In the genomic region with DNA sequence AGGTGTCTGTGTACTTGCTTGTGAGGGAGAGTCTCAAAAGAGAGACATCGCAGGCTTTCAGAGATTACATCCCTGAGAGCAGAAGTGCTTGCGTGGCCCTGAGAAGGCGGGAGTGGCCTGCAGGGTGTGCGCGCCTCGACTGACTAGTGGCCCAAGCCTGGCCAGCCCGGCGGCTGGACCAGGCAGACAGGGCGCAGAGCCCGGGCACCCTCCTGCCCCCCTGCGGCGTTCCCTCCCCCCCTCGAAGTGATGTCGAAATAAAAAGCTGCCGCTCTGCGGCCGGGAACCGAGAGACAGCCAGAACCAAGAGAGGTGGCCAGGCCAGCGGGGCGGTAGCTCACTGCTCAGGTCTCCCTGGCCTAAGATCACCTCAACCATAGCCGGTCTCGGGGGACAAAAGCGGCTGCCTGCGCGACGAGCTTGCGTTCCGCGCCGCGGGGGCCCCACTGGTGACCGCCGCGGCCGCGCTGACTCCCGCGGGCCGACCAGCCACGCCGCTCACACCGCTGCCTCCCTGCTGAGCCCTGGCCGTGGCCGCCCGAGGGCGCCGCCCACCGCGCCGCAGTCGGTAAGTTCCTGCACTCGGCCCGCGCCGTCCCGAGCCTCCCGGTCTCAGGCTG, we compare ENCODE assay signal across 8 mouse cellular contexts. TPM values are rescaled to one million over a fixed set of nuclear protein-coding genes. Genes with fewer than 3 reads are reported as not detected.
DNase-seq lines count a peak whose midpoint lies in the region; ATAC-seq and TF ChIP-seq lines count a peak whose summit lies in the region.

A gene (plus strand): TSS at position 459 of the 620 bp plus-strand sequence.

- peak within 1 kb of the TSS; percentile 45 for H3K9ac ChIP-seq in heart, postnatal 0 days (replicated peaks; ENCODE audit: low read depth, low read length)
- no peak within 1 kb of the TSS; the same call in 1 of the 2 replicates for H3K9ac ChIP-seq in limb, embryonic 11.5 days (ENCODE audit: low read length)
- H3K9ac ChIP-seq in midbrain, embryonic 15.5 days = peak within 1 kb of the TSS; percentile 36

- peak; percentile 43 to 44 for DNase-seq in cerebellum, postnatal 10 days
- DNase-seq in cerebellum, adult 9-10 months = no peak
- peak; percentile 51 for DNase-seq in embryo, embryonic 9.5 days (ENCODE audit: extremely low spot score)
- no peak for DNase-seq in heart, postnatal 0 days (ENCODE audit: low spot score)
- DNase-seq in limb, embryonic 11.5 days (ENCODE audit: low spot score) = peak; percentile 55
- DNase-seq in spleen, adult 18-20 months = no peak

- H3K36me3 ChIP-seq in heart, postnatal 0 days (replicated peaks; ENCODE audit: control insufficient read depth, insufficient read depth, low read length) = no peaks in the 10 kb centered on the region
- H3K36me3 ChIP-seq in limb, embryonic 11.5 days (ENCODE audit: control insufficient read depth, insufficient read depth, low read length) = no peaks in the 10 kb centered on the region
- no peaks in the 10 kb centered on the region for H3K36me3 ChIP-seq in midbrain, embryonic 15.5 days (replicated peaks)

- TF ChIP-seq CTCF in heart, postnatal 0 days (IDR thresholded peaks at IDR 0.05; ENCODE audit: low read depth) = no peak

- H3K27me3 ChIP-seq in heart, postnatal 0 days (ENCODE audit: control insufficient read depth, insufficient read depth, low read length) = peaks cover 100% of the 10 kb centered on the region
- peaks cover 99% of the 10 kb centered on the region for H3K27me3 ChIP-seq in limb, embryonic 11.5 days (ENCODE audit: control insufficient read depth, insufficient read depth, low read length)
- peaks cover 77% of the 10 kb centered on the region for H3K27me3 ChIP-seq in midbrain, embryonic 15.5 days (replicated peaks)

- no peak for TF ChIP-seq EP300 in heart, postnatal 0 days (IDR thresholded peaks at IDR 0.05; ENCODE audit: low read depth)

- H3K27ac ChIP-seq in heart, postnatal 0 days (ENCODE audit: low read depth) = no peak within 1 kb of the TSS
- no peak within 1 kb of the TSS for H3K27ac ChIP-seq in limb, embryonic 11.5 days (replicated peaks; ENCODE audit: low read depth, low read length)
- H3K27ac ChIP-seq in midbrain, embryonic 15.5 days = peak within 1 kb of the TSS; percentile 70

- no peaks in the 10 kb centered on the region for H3K9me3 ChIP-seq in heart, postnatal 0 days (replicated peaks; ENCODE audit: control insufficient read depth, low read length)
- H3K9me3 ChIP-seq in limb, embryonic 11.5 days (ENCODE audit: control insufficient read depth, low read length) = no peaks in the 10 kb centered on the region
- H3K9me3 ChIP-seq in midbrain, embryonic 15.5 days = no peaks in the 10 kb centered on the region

- H3K4me1 ChIP-seq in heart, postnatal 0 days (ENCODE audit: control insufficient read depth, insufficient read depth) = peaks cover 10% of the 10 kb centered on the region
- H3K4me1 ChIP-seq in limb, embryonic 11.5 days (ENCODE audit: control insufficient read depth, insufficient read depth, low read length) = peaks cover 37% of the 10 kb centered on the region
- H3K4me1 ChIP-seq in midbrain, embryonic 15.5 days = peaks cover 53% of the 10 kb centered on the region

- H3K4me2 ChIP-seq in heart, postnatal 0 days (ENCODE audit: low read depth, low read length) = peak within 1 kb of the TSS; percentile 64
- H3K4me2 ChIP-seq in limb, embryonic 11.5 days (ENCODE audit: low read depth, severe bottlenecking) = peak within 1 kb of the TSS; percentile 58
- H3K4me2 ChIP-seq in midbrain, embryonic 15.5 days = peak within 1 kb of the TSS; percentile 55

- peak within 1 kb of the TSS; percentile 53 for H3K4me3 ChIP-seq in heart, postnatal 0 days (ENCODE audit: low read depth, low read length)
- H3K4me3 ChIP-seq in limb, embryonic 11.5 days (ENCODE audit: low read depth, low read length) = peak within 1 kb of the TSS; percentile 29
- H3K4me3 ChIP-seq in midbrain, embryonic 15.5 days = peak within 1 kb of the TSS; percentile 39

- no peak for ATAC-seq in heart, postnatal 0 days (ENCODE audit: insufficient read depth, low read depth)
- ATAC-seq in limb, embryonic 11.5 days (ENCODE audit: insufficient number of reproducible peaks, low FRiP score, low TSS enrichment, low read depth) = no peak
- no peak for ATAC-seq in midbrain, embryonic 15.5 days (replicated peaks)
- ATAC-seq in activated CD4-positive, CD25-positive, alpha-beta regulatory T cell, adult 4 months = no peak

- WGBS in heart, postnatal 0 days = 3% methylated on average over 55 of the region's 57 CpGs
- WGBS in limb, embryonic 11.5 days = under 1% methylated on average over 51 of the region's 57 CpGs
- WGBS in midbrain, embryonic 15.5 days = 2% methylated on average over 43 of the region's 57 CpGs

RNA-seq across cellular contexts. Expression of the gene that starts here (rescaled TPM):
- 17.7 and 19.6 TPM in 2 replicates for total RNA-seq in heart, postnatal 0 days (2014; rRNA removed; ENCODE audit: low replicate concordance)
- 13.7 and 16.0 TPM in 2 replicates for polyA plus RNA-seq in heart, postnatal 0 days (2015; fragmentation: Nextera tagmentation; extraction: Ambion mirVana)
- 1.9 and 4.0 TPM in 2 replicates for polyA plus RNA-seq in limb, embryonic 11.5 days (2014; fragmentation: Nextera tagmentation; extraction: Ambion mirVana)
- 20.7 and 20.9 TPM in 2 replicates for polyA plus RNA-seq in midbrain, embryonic 15.5 days (2015; fragmentation: Nextera tagmentation; extraction: Ambion mirVana)
- not detected for polyA plus RNA-seq in activated CD4-positive, CD25-positive, alpha-beta regulatory T cell, adult 4 months (2017; shearing (Covaris generic))

Comparison
In these comparisons a context has a peak if more than half of its experiments do, and no peak if none do; other contexts are left out.
1. DNase-seq: peak in cerebellum, postnatal 10 days (2 of 2), embryo, embryonic 9.5 days (single experiment) and limb, embryonic 11.5 days (single experiment); none in cerebellum, adult 9-10 months (single experiment), heart, postnatal 0 days (single experiment) and spleen, adult 18-20 months (0 of 2).
2. Peak in every context shown above with its lines, with median percentiles within 50 percentile points of each other: H3K4me2 ChIP-seq and H3K4me3 ChIP-seq.